Mouse (Mus musculus) G1E (cell line): Measurements from ENCODE around the gene Cilp2.

Source experiments
- CTCF ChIP-seq: IDR thresholded peaks from 2 replicates; pipeline ENCODE4 v1.5.1; 2012; ENCODE audit warnings: low read depth, low read length, inconsistent platforms, mixed read lengths
- GATA1 ChIP-seq: IDR thresholded peaks from 2 replicates; pipeline ENCODE4 v1.6.1; 2012; ENCODE audit warnings: borderline replicate concordance, low read length, inconsistent platforms, mixed read lengths
- GATA2 ChIP-seq: IDR thresholded peaks from 2 replicates; pipeline ENCODE4 v1.6.1; 2012; ENCODE audit warnings: low read depth, low read length, inconsistent platforms, borderline replicate concordance
- POLR2AphosphoS5 ChIP-seq: IDR thresholded peaks from 2 replicates; pipeline ENCODE4 v1.6.1; 2012; ENCODE audit warnings: low read depth, low read length, inconsistent platforms; ENCODE audit not compliant: insufficient replicate concordance
- TAL1 ChIP-seq: conservative IDR thresholded peaks from 2 replicates; pipeline ENCODE4 v1.6.1; 2012; ENCODE audit warnings: low read depth, low read length, inconsistent platforms, mixed read lengths

- TF ChIP-seq CTCF (no peak), TAL1 (no peak), GATA1 (no peak), GATA2 (no peak), POLR2AphosphoS5 (no peak)
These were observed 40.1 kb downstream of the Cilp2 start for GRCm38 (mm10) chr8:69847167-69848065.
